Comparison of ENCODE assay signal across 30 mouse cellular contexts in genomic region chr1:153593678-153594077, GRCm38 (mm10). TPM values are rescaled to one million over a fixed set of nuclear protein-coding genes. Genes with fewer than 3 reads are reported as not detected.
DNase-seq lines count a peak whose midpoint lies in the region; ATAC-seq and TF ChIP-seq lines count a peak whose summit lies in the region.
"Had no signal": no experiment of that assay in that cellular context is flagged by ENCODE, and none has a peak within 500 bp of the region (broad histone marks: within the 10 kb centered on the region; RNA-seq: fewer than 3 reads in every experiment).

No protein-coding gene starts in this region.

- no peaks in the 10 kb centered on the region for H3K27me3 ChIP-seq in forebrain, postnatal 0 days (ENCODE audit: insufficient read depth, low read length)
- H3K27me3 ChIP-seq in forebrain, embryonic 12.5 days = no peaks in the 10 kb centered on the region
- H3K27me3 ChIP-seq in hindbrain, postnatal 0 days (ENCODE audit: insufficient read depth, low read length) = no peaks in the 10 kb centered on the region
- H3K27me3 ChIP-seq in hindbrain, embryonic 13.5 days = no peaks in the 10 kb centered on the region
- no peaks in the 10 kb centered on the region for H3K27me3 ChIP-seq in midbrain, embryonic 11.5 days (ENCODE audit: control insufficient read depth, insufficient read depth, low read length)
- no peaks in the 10 kb centered on the region for H3K27me3 ChIP-seq in midbrain, embryonic 16.5 days (ENCODE audit: control insufficient read depth, insufficient read depth, low read depth, low read length)
- H3K27me3 ChIP-seq: embryonic facial prominence, embryonic 12.5 days; kidney, embryonic 15.5 days; midbrain, embryonic 12.5 days; neural tube, embryonic 12.5 days had no signal

- no peak overlapping the region for H3K9ac ChIP-seq in forebrain, postnatal 0 days
- no peak overlapping the region for H3K9ac ChIP-seq in forebrain, embryonic 12.5 days
- H3K9ac ChIP-seq in hindbrain, postnatal 0 days (replicated peaks; ENCODE audit: low read length) = no peak overlapping the region
- H3K9ac ChIP-seq in hindbrain, embryonic 13.5 days = no peak overlapping the region
- no peak overlapping the region for H3K9ac ChIP-seq in midbrain, embryonic 11.5 days (ENCODE audit: low read length)
- H3K9ac ChIP-seq in midbrain, embryonic 16.5 days (ENCODE audit: low read depth, low read length) = no peak overlapping the region
- H3K9ac ChIP-seq: embryonic facial prominence, embryonic 12.5 days; kidney, embryonic 15.5 days; liver, embryonic 14.5 days; midbrain, embryonic 12.5 days; neural tube, embryonic 12.5 days had no signal

- no peak overlapping the region for H3K4me2 ChIP-seq in forebrain, postnatal 0 days (ENCODE audit: low read depth)
- no peak overlapping the region for H3K4me2 ChIP-seq in forebrain, embryonic 12.5 days
- no peak overlapping the region for H3K4me2 ChIP-seq in hindbrain, postnatal 0 days (ENCODE audit: low read depth, low read length)
- no peak overlapping the region for H3K4me2 ChIP-seq in hindbrain, embryonic 13.5 days
- H3K4me2 ChIP-seq in midbrain, embryonic 11.5 days = no peak overlapping the region
- no peak overlapping the region for H3K4me2 ChIP-seq in midbrain, embryonic 16.5 days (ENCODE audit: low read length)
- H3K4me2 ChIP-seq: embryonic facial prominence, embryonic 12.5 days; heart, embryonic 11.5 days; kidney, embryonic 15.5 days; midbrain, embryonic 12.5 days; neural tube, embryonic 12.5 days had no signal

- peak overlapping the region; percentile 57; the same call in 1 of the 2 replicates for H3K27ac ChIP-seq in forebrain, postnatal 0 days (ENCODE audit: low read depth, low read length)
- no peak overlapping the region for H3K27ac ChIP-seq in forebrain, embryonic 12.5 days
- H3K27ac ChIP-seq in hindbrain, postnatal 0 days = no peak overlapping the region
- no peak overlapping the region for H3K27ac ChIP-seq in hindbrain, embryonic 13.5 days
- H3K27ac ChIP-seq in midbrain, embryonic 11.5 days (ENCODE audit: low read depth, low read length) = no peak overlapping the region
- no peak overlapping the region for H3K27ac ChIP-seq in midbrain, embryonic 16.5 days (ENCODE audit: low read length)
- H3K27ac ChIP-seq: embryonic facial prominence, embryonic 12.5 days; kidney, embryonic 15.5 days; liver, embryonic 14.5 days; midbrain, embryonic 12.5 days; neural tube, embryonic 12.5 days had no signal

- TF ChIP-seq CTCF in forebrain, postnatal 0 days (IDR thresholded peaks at IDR 0.05; ENCODE audit: low read depth) = no peak
- no peak for TF ChIP-seq CTCF in hindbrain, postnatal 0 days (IDR thresholded peaks at IDR 0.05; ENCODE audit: low read depth)

- H3K9me3 ChIP-seq in forebrain, postnatal 0 days (ENCODE audit: low read length) = no peaks in the 10 kb centered on the region
- H3K9me3 ChIP-seq in forebrain, embryonic 12.5 days = no peaks in the 10 kb centered on the region
- no peaks in the 10 kb centered on the region for H3K9me3 ChIP-seq in hindbrain, postnatal 0 days (ENCODE audit: low read length)
- H3K9me3 ChIP-seq in hindbrain, embryonic 13.5 days = no peaks in the 10 kb centered on the region
- H3K9me3 ChIP-seq in midbrain, embryonic 11.5 days (ENCODE audit: control insufficient read depth, low read length) = no peaks in the 10 kb centered on the region
- no peaks in the 10 kb centered on the region for H3K9me3 ChIP-seq in midbrain, embryonic 16.5 days (replicated peaks; ENCODE audit: control insufficient read depth, low read length, poor library complexity, severe bottlenecking)
- H3K9me3 ChIP-seq: embryonic facial prominence, embryonic 12.5 days; kidney, embryonic 15.5 days; midbrain, embryonic 12.5 days; neural tube, embryonic 12.5 days had no signal

- peak; percentile 42 for DNase-seq in forebrain, postnatal 0 days
- DNase-seq in hindbrain, postnatal 0 days (ENCODE audit: low spot score) = peak; percentile 45
- DNase-seq in midbrain, embryonic 11.5 days (ENCODE audit: low spot score, missing footprints) = no peak
- no peak for DNase-seq in gastrocnemius, adult 18-20 months (ENCODE audit: low spot score)
- no peak for DNase-seq in right cerebral cortex, postnatal 4 days
- DNase-seq: adrenal gland, adult 2 months; adrenal gland, postnatal 36 days; B cell, adult 2 months; cerebellum, adult 2 months; cerebellum, postnatal 14 days; gastrocnemius, postnatal 14 days; heart, postnatal 36 days; kidney, adult 18-20 months; kidney, postnatal 25 days; liver; lung, adult 2 months; lung, postnatal 14 days; thymus, postnatal 4 days had no signal

- peak; percentile 87 for ATAC-seq in forebrain, postnatal 0 days
- ATAC-seq in forebrain, embryonic 12.5 days (ENCODE audit: low FRiP score) = no peak
- peak; percentile 80 for ATAC-seq in hindbrain, postnatal 0 days
- no peak for ATAC-seq in hindbrain, embryonic 13.5 days (ENCODE audit: low FRiP score)
- ATAC-seq in midbrain, embryonic 11.5 days (ENCODE audit: low FRiP score) = 0 out of 2 replicates have a peak, but pooled peaks have one; percentile 54
- peak; percentile 72 for ATAC-seq in midbrain, embryonic 16.5 days
- ATAC-seq: activated CD4-positive, CD25-positive, alpha-beta regulatory T cell, adult 4 months; inflammation-experienced regulatory T-cells, adult 6 months had no signal

- 0 out of 2 replicates have a peak, but pooled peaks cover 5% of the 10 kb centered on the region for H3K4me1 ChIP-seq in forebrain, postnatal 0 days (ENCODE audit: insufficient read depth)
- peaks cover 10% of the 10 kb centered on the region for H3K4me1 ChIP-seq in forebrain, embryonic 12.5 days
- no peaks in the 10 kb centered on the region for H3K4me1 ChIP-seq in hindbrain, postnatal 0 days (ENCODE audit: insufficient read depth, low read length)
- H3K4me1 ChIP-seq in hindbrain, embryonic 13.5 days (replicated peaks) = peaks cover 6% of the 10 kb centered on the region; the same call in 1 of the 2 replicates
- H3K4me1 ChIP-seq in midbrain, embryonic 11.5 days (ENCODE audit: control insufficient read depth, insufficient read depth, low read length) = peaks cover 6% of the 10 kb centered on the region
- peaks cover 3% of the 10 kb centered on the region for H3K4me1 ChIP-seq in midbrain, embryonic 16.5 days (ENCODE audit: control insufficient read depth, insufficient read depth, low read length)
- H3K4me1 ChIP-seq: embryonic facial prominence, embryonic 12.5 days; kidney, embryonic 15.5 days had no signal

- no peak overlapping the region for H3K4me3 ChIP-seq in forebrain, postnatal 0 days (ENCODE audit: low read depth, low read length)
- no peak overlapping the region for H3K4me3 ChIP-seq in forebrain, embryonic 12.5 days (replicated peaks)
- no peak overlapping the region for H3K4me3 ChIP-seq in hindbrain, postnatal 0 days (ENCODE audit: low read length)
- H3K4me3 ChIP-seq in hindbrain, embryonic 13.5 days = no peak overlapping the region
- no peak overlapping the region for H3K4me3 ChIP-seq in midbrain, embryonic 11.5 days (ENCODE audit: low read depth, low read length)
- no peak overlapping the region for H3K4me3 ChIP-seq in midbrain, embryonic 16.5 days (ENCODE audit: low read depth, low read length)
- H3K4me3 ChIP-seq: embryonic facial prominence, embryonic 12.5 days; kidney, embryonic 15.5 days; midbrain, embryonic 12.5 days; myocyte; neural tube, embryonic 12.5 days had no signal

- no peaks in the 10 kb centered on the region for H3K36me3 ChIP-seq in forebrain, postnatal 0 days (ENCODE audit: insufficient read depth)
- H3K36me3 ChIP-seq in forebrain, embryonic 12.5 days (replicated peaks) = no peaks in the 10 kb centered on the region
- H3K36me3 ChIP-seq in hindbrain, postnatal 0 days (ENCODE audit: insufficient read depth, low read length) = no peaks in the 10 kb centered on the region
- no peaks in the 10 kb centered on the region for H3K36me3 ChIP-seq in hindbrain, embryonic 13.5 days
- H3K36me3 ChIP-seq in midbrain, embryonic 11.5 days (ENCODE audit: control insufficient read depth, insufficient read depth, low read length) = no peaks in the 10 kb centered on the region
- H3K36me3 ChIP-seq in midbrain, embryonic 16.5 days (ENCODE audit: control insufficient read depth, insufficient read depth, low read length) = no peaks in the 10 kb centered on the region
- H3K36me3 ChIP-seq: embryonic facial prominence, embryonic 12.5 days; kidney, embryonic 15.5 days; midbrain, embryonic 12.5 days; neural tube, embryonic 12.5 days had no signal

- WGBS in forebrain, postnatal 0 days = 24% methylated on average over 2 of the region's 2 CpGs
- WGBS in forebrain, embryonic 12.5 days = 25% methylated on average over 2 of the region's 2 CpGs
- WGBS in hindbrain, postnatal 0 days = 32% methylated on average over 2 of the region's 2 CpGs
- WGBS in hindbrain, embryonic 13.5 days = 31% methylated on average over 2 of the region's 2 CpGs
- WGBS in midbrain, embryonic 11.5 days = 40% methylated on average over 2 of the region's 2 CpGs
- 20% methylated on average over 2 of the region's 2 CpGs for WGBS in midbrain, embryonic 16.5 days

RNA-seq across cellular contexts. Expression of gene Npl, which starts 43.8 kb away (rescaled TPM):
- total RNA-seq in forebrain, postnatal 0 days (2014; rRNA removed) = 9.5 TPM in 2 replicates
- polyA plus RNA-seq in forebrain, postnatal 0 days (2015; fragmentation: Nextera tagmentation; extraction: Ambion mirVana) = 9.3 and 10.2 TPM in 2 replicates
- polyA plus RNA-seq in forebrain, embryonic 12.5 days (2016; fragmentation: Nextera tagmentation; extraction: Ambion mirVana) = 10.9 and 11.1 TPM in 2 replicates
- total RNA-seq in hindbrain, postnatal 0 days (2014; rRNA removed) = 7.3 and 9.4 TPM in 2 replicates
- polyA plus RNA-seq in hindbrain, postnatal 0 days (2015; fragmentation: Nextera tagmentation; extraction: Ambion mirVana) = 18.3 and 20.2 TPM in 2 replicates
- 14.0 and 14.4 TPM in 2 replicates for polyA plus RNA-seq in hindbrain, embryonic 13.5 days (2015; fragmentation: Nextera tagmentation; extraction: Ambion mirVana)
- 20.5 and 23.6 TPM in 2 replicates for polyA plus RNA-seq in midbrain, embryonic 11.5 days (2014; fragmentation: Nextera tagmentation; extraction: Ambion mirVana)
- 11.2 and 13.3 TPM in 2 replicates for polyA plus RNA-seq in midbrain, embryonic 16.5 days (2015; fragmentation: Nextera tagmentation; extraction: Ambion mirVana)
- 1 to 10 TPM; 2.2 to 2.4 TPM for total RNA-seq in gastrocnemius, adult 18-20 months (2021)
- polyA plus RNA-seq: activated CD4-positive, CD25-positive, alpha-beta regulatory T cell, adult 4 months had no signal

RNA-seq across cellular contexts. Expression of gene Rgs8, which starts 59.1 kb away (rescaled TPM):
- 19.3 and 22.7 TPM in 2 replicates for total RNA-seq in forebrain, postnatal 0 days (2014; rRNA removed)
- 12.0 and 16.6 TPM in 2 replicates for polyA plus RNA-seq in forebrain, postnatal 0 days (2015; fragmentation: Nextera tagmentation; extraction: Ambion mirVana)
- polyA plus RNA-seq in forebrain, embryonic 12.5 days (2016; fragmentation: Nextera tagmentation; extraction: Ambion mirVana) = 24.3 and 25.1 TPM in 2 replicates
- total RNA-seq in hindbrain, postnatal 0 days (2014; rRNA removed) = 23.9 and 40.1 TPM in 2 replicates
- 12.5 and 14.1 TPM in 2 replicates for polyA plus RNA-seq in hindbrain, postnatal 0 days (2015; fragmentation: Nextera tagmentation; extraction: Ambion mirVana)
- 24.4 and 26.4 TPM in 2 replicates for polyA plus RNA-seq in hindbrain, embryonic 13.5 days (2015; fragmentation: Nextera tagmentation; extraction: Ambion mirVana)
- 12.7 and 14.1 TPM in 2 replicates for polyA plus RNA-seq in midbrain, embryonic 11.5 days (2014; fragmentation: Nextera tagmentation; extraction: Ambion mirVana)
- polyA plus RNA-seq in midbrain, embryonic 16.5 days (2015; fragmentation: Nextera tagmentation; extraction: Ambion mirVana) = 47.1 and 49.1 TPM in 2 replicates
- not detected for total RNA-seq in gastrocnemius, adult 18-20 months (2021)
- total RNA-seq: heart, postnatal 36 days had no signal

Comparison
In these comparisons a context has a peak if more than half of its experiments do, and no peak if none do; other contexts are left out.
1. ATAC-seq: peak in forebrain, postnatal 0 days (single experiment), hindbrain, postnatal 0 days (single experiment), midbrain, embryonic 11.5 days (single experiment) and midbrain, embryonic 16.5 days (single experiment); none in forebrain, embryonic 12.5 days (single experiment) and hindbrain, embryonic 13.5 days (single experiment).
2. DNase-seq: peak in forebrain, postnatal 0 days (single experiment) and hindbrain, postnatal 0 days (single experiment); none in midbrain, embryonic 11.5 days (single experiment), gastrocnemius, adult 18-20 months (single experiment) and right cerebral cortex, postnatal 4 days (single experiment).